Mouse (Mus musculus): ENCODE measurements around the gene Vps39. TPM values are rescaled to one million over a fixed set of nuclear protein-coding genes. Genes with fewer than 3 reads are reported as not detected.

Vps39 gene
- 10 to 100 TPM; 34.8 to 39.1 TPM for polyA plus RNA-seq (2017; shearing (Covaris generic))

DNA sequence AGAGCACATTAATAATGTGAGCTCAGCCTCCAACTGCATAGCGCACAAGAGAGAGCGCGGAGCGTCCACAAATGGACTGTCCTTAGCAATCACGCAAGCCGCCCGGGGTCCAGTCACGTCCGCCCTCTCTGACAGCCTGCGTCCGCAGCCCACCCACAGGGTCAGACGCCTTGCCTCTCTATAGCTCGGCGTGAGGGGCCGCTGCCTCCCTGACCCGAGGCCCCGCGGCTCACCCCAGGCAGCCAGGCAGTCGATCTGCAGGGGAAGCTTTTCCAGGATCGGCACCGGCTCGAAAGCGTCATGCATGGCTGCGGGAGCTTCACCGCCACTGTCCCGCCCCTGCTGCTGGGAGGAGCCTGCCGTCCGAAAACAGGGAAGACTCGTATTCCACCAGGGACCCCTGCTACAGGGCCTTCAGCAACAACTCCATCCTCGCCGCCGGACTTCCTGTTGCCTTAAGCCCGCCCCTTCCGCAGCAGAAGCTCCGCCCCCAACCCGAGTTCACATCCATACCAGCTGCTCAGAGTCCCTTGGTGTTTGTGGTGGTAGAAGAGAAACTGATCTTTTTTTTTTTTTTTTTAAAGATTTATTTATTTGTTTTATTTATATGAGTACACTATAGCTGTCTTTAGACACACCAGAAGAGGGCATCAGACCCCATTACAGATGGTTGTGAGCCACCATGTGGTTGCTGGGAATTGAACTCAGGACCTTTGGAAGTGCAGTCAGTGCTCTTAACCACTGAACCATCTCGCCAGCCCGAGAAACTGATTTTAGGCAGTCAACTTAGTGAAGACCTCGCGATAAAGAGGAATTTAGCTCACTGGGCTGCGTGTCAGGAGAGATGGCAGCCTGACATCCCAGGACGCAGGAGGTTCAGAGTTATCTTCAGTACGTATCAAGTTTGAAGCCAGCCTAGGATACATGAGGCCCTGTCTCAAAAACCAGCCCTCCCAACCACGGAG lies at the start of gene Vps39:
Vps39 (minus strand) TSS at position 456 of the 965 bp plus-strand sequence.

GRCm38 (mm10) chr2:120313976-120314375 lies 39.0 kb downstream of the Vps39 start, which contains the start of gene Pla2g4f:
Gene Pla2g4f, minus strand, starts transcription at chr2:120314165.

GRCm38 (mm10) chr2:120288995-120289394 lies 63.9 kb downstream of the Vps39 start, which contains the start of gene Pla2g4d:
Gene Pla2g4d, minus strand, starts transcription at chr2:120289197.

Other genes with a start within 250 kb of the Vps39 start
- gene Ehd4, start 198.5 kb downstream of the Vps39 start, polyA plus RNA-seq (2017; shearing (Covaris generic)), result 10 to 100 TPM in 1 of 2 experiments, 1 to 10 TPM in 1; 9.4 to 30.4 TPM
- gene Pla2g4e, start 107.8 kb downstream of the Vps39 start, polyA plus RNA-seq (2017; shearing (Covaris generic)), result under 1 TPM in 1 of 2 experiments, not detected in 1; 0.23 TPM
- under 1 TPM in 1 of 2 experiments, not detected in 1; 0.05 TPM for gene Pla2g4d, start 63.9 kb downstream of the Vps39 start, polyA plus RNA-seq (2017; shearing (Covaris generic))
- 1 to 10 TPM; 3.5 to 4.8 TPM for gene Pla2g4f, start 39.0 kb downstream of the Vps39 start, polyA plus RNA-seq (2017; shearing (Covaris generic))
- 10 to 100 TPM; 17.6 to 17.8 TPM for gene Ganc, start 50.8 kb upstream of the Vps39 start, polyA plus RNA-seq (2017; shearing (Covaris generic))
- gene Tmem87a, start 51.0 kb upstream of the Vps39 start, polyA plus RNA-seq (2017; shearing (Covaris generic)), result 10 to 100 TPM; 18.7 to 23.2 TPM
- gene Capn3, start 102.9 kb upstream of the Vps39 start, polyA plus RNA-seq (2017; shearing (Covaris generic)), result 10 to 100 TPM; 29.1 to 53.7 TPM
- 10 to 100 TPM; 45.1 to 58.7 TPM for gene Zfp106, start 210.7 kb upstream of the Vps39 start, polyA plus RNA-seq (2017; shearing (Covaris generic))
- gene Snap23, start 214.5 kb upstream of the Vps39 start, polyA plus RNA-seq (2017; shearing (Covaris generic)), result 10 to 100 TPM; 42.6 to 47.8 TPM

All from activated CD4-positive, CD25-positive, alpha-beta regulatory T cell (primary cell).